In genomic region chr8:20262847-20263570, GRCm38 (mm10) we compare ENCODE assay signal across 8 mouse cellular contexts.
DNase-seq lines count a peak whose midpoint lies in the region.

No protein-coding gene starts in this region.

- peak; percentile 25 for DNase-seq in ES-CJ7 (ENCODE audit: low read depth, low spot score)
- peak; percentile 21 for DNase-seq in adrenal gland, postnatal 14 days
- DNase-seq in gastrocnemius, postnatal 25 days, result peak; percentile 19
- peak; percentile 31 for DNase-seq in heart, postnatal 4 days
- peak; percentile 29 for DNase-seq in layer of hippocampus, adult 11-12 months (ENCODE audit: low spot score)
- DNase-seq in lung, postnatal 4 days, result peak; percentile 39 to 41
- peak; percentile 19 to 34 for DNase-seq in spleen, postnatal 10 days (ENCODE audit: low spot score in 2 of 2)
- peak; percentile 38 for DNase-seq in urinary bladder, postnatal 10 days (ENCODE audit: low spot score)

Comparison
In these comparisons a context has a peak if more than half of its experiments do, and no peak if none do; other contexts are left out.
1. Peak in every context shown above with its lines: DNase-seq.